Mouse (Mus musculus) forebrain, postnatal 0 days (tissue): ENCODE results near the gene Gm28053. TPM values are rescaled to one million over a fixed set of nuclear protein-coding genes. Genes with fewer than 3 reads are reported as not detected.

ENCODE experiments used
- ATAC-seq: fragments of 200-750 bp; cut with Nextera tagmentation; 2 replicates; pipeline ENCODE4 v1.8.0; 2017; ENCODE audit warnings: mild to moderate bottlenecking, moderate library complexity
- DNase-seq: peaks from one replicate; pipeline ENCODE4 v3.0.0-alpha.2; 2015
- H3K27ac ChIP-seq: fragments of 300-500 bp; sonication (generic); 2 replicates; pipeline ENCODE4 v1.5.1; 2014; ENCODE audit warnings: low read depth, mild to moderate bottlenecking, antibody characterized with exemption, low read length, moderate library complexity, mixed read lengths
- H3K27me3 ChIP-seq: fragments of 300-500 bp; sonication (generic); 2 replicates; pipeline ENCODE4 v1.6.1; 2014; ENCODE audit warnings: mild to moderate bottlenecking, low read length, mixed read lengths; ENCODE audit not compliant: insufficient read depth
- H3K36me3 ChIP-seq: fragments of 300-500 bp; sonication (generic); 2 replicates; pipeline ENCODE4 v1.6.1; 2014; ENCODE audit warnings: mild to moderate bottlenecking, moderate library complexity; ENCODE audit not compliant: insufficient read depth
- H3K4me1 ChIP-seq: fragments of 300-500 bp; sonication (generic); 2 replicates; pipeline ENCODE4 v1.6.1; 2014; ENCODE audit warnings: antibody characterized with exemption; ENCODE audit not compliant: insufficient read depth
- H3K4me2 ChIP-seq: fragments of 300-500 bp; sonication (generic); 2 replicates; pipeline ENCODE4 v1.6.1; 2014; ENCODE audit warnings: low read depth, mild to moderate bottlenecking, moderate library complexity
- H3K4me3 ChIP-seq: fragments of 300-500 bp; sonication (generic); 2 replicates; pipeline ENCODE4 v1.5.1; 2014; ENCODE audit warnings: low read depth, low read length, mixed read lengths
- H3K9ac ChIP-seq: fragments of 300-500 bp; sonication (generic); 2 replicates; pipeline ENCODE4 v1.6.1; 2014; ENCODE audit warnings: mild to moderate bottlenecking
- H3K9me3 ChIP-seq: fragments of 300-500 bp; sonication (generic); 2 replicates; pipeline ENCODE4 v1.6.1; 2016; ENCODE audit warnings: low read length
- CTCF ChIP-seq: sonication (generic); IDR thresholded peaks from 2 replicates; pipeline ENCODE4 v1.5.1; 2016; ENCODE audit warnings: antibody characterized with exemption, control low read depth, low read depth
- WGBS: fragments of 180-500 bp; shearing (Covaris S2); extraction: QIAGEN DNeasy Blood & Tissue Kit; methylation state at CpG from one replicate; pipeline ENCODE4 v1.1.7; 2014; 5-methylcytosine and 5-hydroxymethylcytosine counted together
- polyA plus RNA-seq: library from polyadenylated mRNA; unstranded; fragments of >200 nt; fragmentation: Nextera tagmentation; extraction: Ambion mirVana; gene quantifications from 2 replicates; pipeline ENCODE4 v1.2.1, GENCODE M21; 2015
- total RNA-seq: library from RNA; depleted of rRNA; stranded (reverse); fragments of >200 nt; gene quantifications from 2 replicates; pipeline ENCODE4 v1.2.3, GENCODE M21; 2014

The Gm28053 gene
- total and polyA plus RNA-seq, 2 experiments from 2014 or later: not detected

DNA sequence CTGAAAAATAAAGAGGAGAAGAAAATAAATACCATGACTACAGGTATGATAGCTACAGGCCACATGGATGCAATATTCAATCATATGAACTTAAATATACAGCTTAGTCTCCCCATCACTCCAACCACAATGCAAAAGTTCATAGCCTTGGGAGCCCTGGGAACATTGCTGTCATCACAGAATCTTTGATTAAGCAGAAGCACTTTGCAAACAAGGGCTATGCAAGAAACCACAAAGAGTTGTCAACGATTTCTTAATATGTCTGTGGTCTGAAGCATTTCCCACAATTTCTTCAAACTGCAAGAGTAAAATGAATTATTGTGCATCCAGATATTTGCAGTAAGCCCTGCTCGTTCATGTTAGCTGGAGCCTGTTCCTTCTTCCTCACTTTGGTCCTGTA, 18.6 kb downstream of the Gm28053 start:
- no peak overlapping the region for H3K27ac ChIP-seq
- peaks cover 13% of the 10 kb centered on the region for H3K27me3 ChIP-seq
- WGBS: 83% methylated on average over 2 of the region's 2 CpGs
- H3K4me1 ChIP-seq: no peaks in the 10 kb centered on the region
- no peaks in the 10 kb centered on the region for H3K9me3 ChIP-seq
- TF ChIP-seq CTCF: no peak
- ATAC-seq: no peak
- H3K4me3 ChIP-seq: no peak overlapping the region
- H3K9ac ChIP-seq: no peak overlapping the region
- H3K36me3 ChIP-seq: no peaks in the 10 kb centered on the region
- DNase-seq: no peak
- H3K4me2 ChIP-seq: no peak overlapping the region

DNA sequence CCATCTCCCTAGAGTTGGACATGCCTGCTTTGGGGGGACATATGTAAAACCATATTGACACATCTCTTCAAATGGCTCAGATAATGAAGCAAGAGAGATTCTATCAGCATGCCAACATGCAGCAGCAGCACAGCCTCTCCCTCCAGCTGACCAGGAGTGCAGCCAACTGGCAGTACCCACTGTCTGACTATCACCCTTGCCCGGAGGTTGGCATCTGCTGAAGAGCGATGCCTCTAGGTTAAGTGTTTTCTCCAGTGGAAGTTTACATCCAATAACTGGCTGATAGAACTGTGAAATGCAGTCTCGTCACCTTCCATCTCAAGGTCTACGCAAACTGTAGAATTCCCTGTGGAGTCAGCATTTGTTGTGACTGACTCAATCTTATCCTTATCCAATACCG, 19.3 kb downstream of the Gm28053 start:
- Histone ChIP-seq H3K4me3 (no peak overlapping the region), H3K4me2 (no peak overlapping the region), H3K27me3 (peaks cover 19% of the 10 kb centered on the region), H3K36me3 (no peaks in the 10 kb centered on the region), H3K27ac (no peak overlapping the region), H3K9ac (no peak overlapping the region), H3K9me3 (no peaks in the 10 kb centered on the region), H3K4me1 (no peaks in the 10 kb centered on the region)
- WGBS: 81% methylated on average over 5 of the region's 5 CpGs
- ATAC-seq (no peak), DNase-seq (no peak)
- TF ChIP-seq CTCF: no peak

DNA sequence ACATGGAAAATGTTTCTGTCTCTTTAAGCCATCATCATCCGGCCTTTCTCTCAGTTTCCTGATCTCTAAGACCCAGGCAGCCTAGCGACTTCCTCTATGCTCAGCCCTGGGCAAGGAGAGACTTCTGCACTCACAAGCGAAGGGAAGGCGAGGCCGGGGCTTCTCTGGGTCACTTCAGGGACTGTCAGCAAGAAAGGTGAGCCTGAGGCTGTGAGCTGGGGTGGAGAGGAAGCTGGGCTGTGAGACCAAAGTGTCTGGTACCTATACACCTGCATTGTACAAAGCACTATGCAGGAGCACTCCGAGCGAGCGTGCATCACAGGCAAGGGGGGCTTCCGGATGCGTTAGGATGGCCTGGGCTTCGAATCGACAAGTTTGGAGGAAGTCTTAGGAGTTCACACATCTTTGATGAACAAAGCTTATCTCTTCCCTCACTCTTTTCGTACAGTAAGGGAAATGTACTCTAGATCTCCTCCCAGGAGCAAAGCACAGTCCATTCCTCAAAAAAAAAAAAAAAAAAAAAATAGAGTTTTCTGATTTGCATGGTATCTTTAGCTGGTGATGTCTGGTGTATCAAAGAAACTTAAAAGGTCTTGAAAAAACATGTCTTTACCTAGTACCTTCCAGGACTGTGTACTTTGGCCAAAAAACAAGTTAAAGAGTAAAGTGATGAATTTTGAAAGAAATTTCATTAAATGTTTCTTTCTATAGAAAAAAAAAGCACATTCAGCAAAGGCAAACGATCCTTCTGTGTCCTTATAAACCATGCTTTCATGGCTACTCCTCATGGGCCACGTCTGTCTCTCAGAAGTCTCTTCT, 20.8 kb downstream of the Gm28053 start, which contains the start of gene Gimap1:
Gimap1 (plus strand) TSS at position 94 of the 819 bp plus-strand sequence.
- DNase-seq (no peak), ATAC-seq (no peak)
- Histone ChIP-seq H3K9ac (no peak within 1 kb of the TSS), H3K9me3 (no peaks in the 10 kb centered on the region), H3K36me3 (no peaks in the 10 kb centered on the region), H3K4me1 (no peaks in the 10 kb centered on the region), H3K4me2 (no peak within 1 kb of the TSS), H3K4me3 (no peak within 1 kb of the TSS), H3K27ac (no peak within 1 kb of the TSS), H3K27me3 (peaks cover 19% of the 10 kb centered on the region)
- 86% methylated on average over 15 of the region's 15 CpGs for WGBS
- no peak for TF ChIP-seq CTCF

- Histone ChIP-seq H3K4me1 (no peaks in the 10 kb centered on the region), H3K27ac (no peak overlapping the region), H3K4me2 (no peak overlapping the region), H3K9ac (no peak overlapping the region), H3K9me3 (no peaks in the 10 kb centered on the region), H3K27me3 (peaks cover 19% of the 10 kb centered on the region), H3K4me3 (no peak overlapping the region), H3K36me3 (no peaks in the 10 kb centered on the region)
- DNase-seq (no peak), ATAC-seq (no peak)
- no peak for TF ChIP-seq CTCF
- 88% methylated on average over 3 of the region's 3 CpGs for WGBS
Measured at GRCm38 (mm10) chr6:48739780-48740055, 21.3 kb downstream of the Gm28053 start.

- H3K27me3 ChIP-seq: peaks cover 19% of the 10 kb centered on the region
- 70% methylated on average over 3 of the region's 3 CpGs for WGBS
- no peak overlapping the region for H3K27ac ChIP-seq
- DNase-seq: no peak
- no peak overlapping the region for H3K9ac ChIP-seq
- no peaks in the 10 kb centered on the region for H3K36me3 ChIP-seq
- H3K4me2 ChIP-seq: no peak overlapping the region
- H3K9me3 ChIP-seq: no peaks in the 10 kb centered on the region
- no peak for TF ChIP-seq CTCF
- ATAC-seq: no peak
- H3K4me3 ChIP-seq: no peak overlapping the region
- H3K4me1 ChIP-seq: no peaks in the 10 kb centered on the region
Measured at GRCm38 (mm10) chr6:48740501-48741169, 22.2 kb downstream of the Gm28053 start.

DNA sequence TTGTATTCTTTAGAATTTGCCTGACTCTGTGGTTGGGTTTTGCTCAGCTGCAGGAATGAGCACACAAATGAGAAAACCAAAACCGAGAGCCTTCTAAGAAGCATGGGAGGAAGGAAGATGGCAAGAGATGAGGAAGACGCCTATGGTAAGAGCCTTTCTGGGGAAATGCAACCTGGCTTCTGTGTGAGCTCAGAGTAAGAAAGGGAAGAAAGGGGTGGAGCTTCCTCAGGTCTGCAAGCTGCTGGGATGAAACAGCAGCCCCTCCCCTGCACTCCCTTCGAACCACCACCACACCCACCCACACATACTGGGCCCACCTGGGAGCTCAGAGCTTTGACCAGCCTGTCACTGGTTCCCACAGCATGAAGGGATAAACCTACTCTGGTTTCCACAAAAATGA, 22.9 kb downstream of the Gm28053 start:
- Histone ChIP-seq H3K4me2 (no peak overlapping the region), H3K27ac (no peak overlapping the region), H3K4me1 (no peaks in the 10 kb centered on the region), H3K27me3 (peaks cover 19% of the 10 kb centered on the region), H3K9me3 (no peaks in the 10 kb centered on the region), H3K36me3 (no peaks in the 10 kb centered on the region), H3K9ac (no peak overlapping the region), H3K4me3 (no peak overlapping the region)
- TF ChIP-seq CTCF: no peak
- 31% methylated on average over 3 of the region's 3 CpGs for WGBS
- DNase-seq (no peak), ATAC-seq (no peak)

- H3K36me3 ChIP-seq: no peaks in the 10 kb centered on the region
- DNase-seq (no peak), ATAC-seq (peak; percentile 67; the same call in 1 of the 2 replicates)
- H3K4me2 ChIP-seq: peak overlapping the region; percentile 79
- 37% methylated on average over 9 of the region's 9 CpGs for WGBS
- H3K9ac ChIP-seq: no peak overlapping the region
- no peak for TF ChIP-seq CTCF
- no peaks in the 10 kb centered on the region for H3K4me1 ChIP-seq
- peak overlapping the region; percentile 43; the same call in 1 of the 2 replicates for H3K4me3 ChIP-seq
- peaks cover 19% of the 10 kb centered on the region for H3K27me3 ChIP-seq
- H3K27ac ChIP-seq: no peak overlapping the region
- no peaks in the 10 kb centered on the region for H3K9me3 ChIP-seq
Measured at GRCm38 (mm10) chr6:48741711-48742206, 23.4 kb downstream of the Gm28053 start.
